Mouse (Mus musculus) monocyte, adult 59 days (primary cell): ENCODE measurements around the gene Samt4. TPM values are rescaled to one million over a fixed set of nuclear protein-coding genes. Genes with fewer than 3 reads are reported as not detected.

ENCODE experiments used
- total RNA-seq, 2 experiments: library from RNA; stranded (reverse); gene quantifications; one replicate each; pipeline ENCODE4 v1.2.4; 2023

The Samt4 gene
- not detected for total RNA-seq

GRCm38 (mm10) chrX:154481702-154482101 lies at the start of gene Samt4:
Gene Samt4 (plus strand): TSS chrX:154482002.

Other genes with a start within 250 kb of the Samt4 start
- not detected for gene 4930524N10Rik, start 138.6 kb upstream of the Samt4 start, total RNA-seq
- gene Samt2, start 97.4 kb downstream of the Samt4 start, total RNA-seq, result not detected